Mouse (Mus musculus) forebrain, embryonic 15.5 days (tissue): Measurements from ENCODE around the gene Ppp1r21. TPM values are rescaled to one million over a fixed set of nuclear protein-coding genes. Genes with fewer than 3 reads are reported as not detected.
A peak's percentile ranks its signal among the peaks of the same experiment; 100 is the strongest.

Source experiments
- ATAC-seq: fragments of 200-750 bp; cut with Nextera tagmentation; replicated peaks from 2 replicates; pipeline ENCODE4 v1.8.0; 2017; ENCODE audit warnings: mild to moderate bottlenecking, moderate TSS enrichment, moderate library complexity
- H3K27ac ChIP-seq: fragments of 300-500 bp; sonication (generic); replicated peaks from 2 replicates; pipeline ENCODE4 v1.5.1; 2015; ENCODE audit warnings: mild to moderate bottlenecking, inconsistent platforms
- H3K27me3 ChIP-seq: fragments of 300-500 bp; sonication (generic); 2 replicates; pipeline ENCODE4 v1.6.1; 2015; ENCODE audit warnings: inconsistent platforms
- H3K36me3 ChIP-seq: fragments of 300-500 bp; sonication (generic); 2 replicates; pipeline ENCODE4 v1.6.1; 2015; ENCODE audit warnings: mild to moderate bottlenecking, inconsistent platforms
- H3K4me1 ChIP-seq: fragments of 300-500 bp; sonication (generic); 2 replicates; pipeline ENCODE4 v1.6.1; 2015; ENCODE audit warnings: inconsistent platforms
- H3K4me2 ChIP-seq: fragments of 300-500 bp; sonication (generic); replicated peaks from 2 replicates; pipeline ENCODE4 v1.6.1; 2015; ENCODE audit warnings: mild to moderate bottlenecking, inconsistent platforms
- H3K4me3 ChIP-seq: fragments of 300-500 bp; sonication (generic); 2 replicates; pipeline ENCODE4 v1.5.1; 2015; ENCODE audit warnings: mild to moderate bottlenecking, inconsistent platforms
- H3K9ac ChIP-seq: fragments of 300-500 bp; sonication (generic); replicated peaks from 2 replicates; pipeline ENCODE4 v1.6.1; 2015; ENCODE audit warnings: mild to moderate bottlenecking, inconsistent platforms
- H3K9me3 ChIP-seq: fragments of 300-500 bp; sonication (generic); 2 replicates; pipeline ENCODE4 v1.6.1; 2016; ENCODE audit warnings: inconsistent platforms
- WGBS: fragments of 180-500 bp; shearing (Covaris S2); methylation state at CpG from one replicate; pipeline ENCODE4 v1.1.7; 2015; ENCODE audit warnings: mixed read lengths; 5-methylcytosine and 5-hydroxymethylcytosine counted together
- polyA plus RNA-seq: library from polyadenylated mRNA; unstranded; fragments of >200 nt; fragmentation: Nextera tagmentation; extraction: Ambion mirVana; gene quantifications from 2 replicates; pipeline ENCODE4 v1.2.1, GENCODE M21; 2015

Gene Ppp1r21
- polyA plus RNA-seq, 1 experiment from 2014 or later = 25.5 TPM

- H3K27me3 ChIP-seq = no peaks in the 10 kb centered on the region
- peaks cover 18% of the 10 kb centered on the region for H3K4me1 ChIP-seq
- H3K9me3 ChIP-seq = no peaks in the 10 kb centered on the region
- H3K4me3 ChIP-seq = no peak overlapping the region
- no peak overlapping the region for H3K4me2 ChIP-seq
- ATAC-seq = no peak
- H3K9ac ChIP-seq = no peak overlapping the region
- H3K27ac ChIP-seq = no peak overlapping the region
- H3K36me3 ChIP-seq = no peaks in the 10 kb centered on the region
- 78% methylated on average over 5 of the region's 5 CpGs for WGBS
Observed at GRCm38 (mm10) chr17:88498090-88498682, 31.7 kb upstream of the Ppp1r21 start.

GRCm38 (mm10) chr17:88504056-88504455, 25.9 kb upstream of the Ppp1r21 start:
- 93% methylated on average over 13 of the region's 13 CpGs for WGBS
- H3K27me3 ChIP-seq = no peaks in the 10 kb centered on the region
- H3K9me3 ChIP-seq = no peaks in the 10 kb centered on the region
- peaks cover 12% of the 10 kb centered on the region for H3K4me1 ChIP-seq
- no peak overlapping the region for H3K4me3 ChIP-seq
- H3K36me3 ChIP-seq = no peaks in the 10 kb centered on the region
- H3K9ac ChIP-seq = no peak overlapping the region
- H3K4me2 ChIP-seq = no peak overlapping the region
- ATAC-seq = no peak
- H3K27ac ChIP-seq = no peak overlapping the region

GRCm38 (mm10) chr17:88505275-88505723, 24.6 kb upstream of the Ppp1r21 start:
- WGBS = 17% methylated on average over 10 of the region's 10 CpGs
- no peak overlapping the region for H3K4me2 ChIP-seq
- H3K4me1 ChIP-seq = peaks cover 13% of the 10 kb centered on the region
- H3K27me3 ChIP-seq = no peaks in the 10 kb centered on the region
- no peaks in the 10 kb centered on the region for H3K36me3 ChIP-seq
- no peaks in the 10 kb centered on the region for H3K9me3 ChIP-seq
- no peak overlapping the region for H3K9ac ChIP-seq
- ATAC-seq = peak; percentile 75
- H3K4me3 ChIP-seq = no peak overlapping the region
- 0 out of 2 replicates have a peak overlapping the region, but pooled peaks have one; percentile 44 for H3K27ac ChIP-seq

GRCm38 (mm10) chr17:88505941-88506340, 24.0 kb upstream of the Ppp1r21 start:
- no peaks in the 10 kb centered on the region for H3K9me3 ChIP-seq
- no peak overlapping the region for H3K27ac ChIP-seq
- no peaks in the 10 kb centered on the region for H3K36me3 ChIP-seq
- no peaks in the 10 kb centered on the region for H3K27me3 ChIP-seq
- peaks cover 15% of the 10 kb centered on the region for H3K4me1 ChIP-seq
- no peak overlapping the region for H3K4me2 ChIP-seq
- no peak overlapping the region for H3K9ac ChIP-seq
- 88% methylated on average over 15 of the region's 15 CpGs for WGBS
- ATAC-seq = no peak
- no peak overlapping the region for H3K4me3 ChIP-seq

- no peaks in the 10 kb centered on the region for H3K27me3 ChIP-seq
- WGBS = 69% methylated on average over 10 of the region's 10 CpGs
- no peak for ATAC-seq
- H3K27ac ChIP-seq = no peak overlapping the region
- no peaks in the 10 kb centered on the region for H3K9me3 ChIP-seq
- peaks cover 16% of the 10 kb centered on the region for H3K4me1 ChIP-seq
- no peak overlapping the region for H3K4me3 ChIP-seq
- H3K9ac ChIP-seq = no peak overlapping the region
- H3K4me2 ChIP-seq = no peak overlapping the region
- no peaks in the 10 kb centered on the region for H3K36me3 ChIP-seq
Observed at GRCm38 (mm10) chr17:88507376-88507775, 22.5 kb upstream of the Ppp1r21 start.

GRCm38 (mm10) chr17:88508846-88509508, 20.9 kb upstream of the Ppp1r21 start:
- Histone ChIP-seq H3K9me3 (no peaks in the 10 kb centered on the region), H3K4me3 (no peak overlapping the region), H3K9ac (no peak overlapping the region), H3K27ac (no peak overlapping the region), H3K4me1 (peaks cover 16% of the 10 kb centered on the region), H3K4me2 (no peak overlapping the region), H3K27me3 (no peaks in the 10 kb centered on the region), H3K36me3 (no peaks in the 10 kb centered on the region)
- 0 out of 2 replicates have a peak, but pooled peaks have one; percentile 18 for ATAC-seq
- 38% methylated on average over 12 of the region's 12 CpGs for WGBS

- peaks cover 14% of the 10 kb centered on the region for H3K4me1 ChIP-seq
- no peak overlapping the region for H3K4me2 ChIP-seq
- no peak overlapping the region for H3K9ac ChIP-seq
- H3K4me3 ChIP-seq = no peak overlapping the region
- WGBS = 63% methylated on average over 3 of the region's 3 CpGs
- ATAC-seq = no peak
- H3K9me3 ChIP-seq = no peaks in the 10 kb centered on the region
- no peaks in the 10 kb centered on the region for H3K36me3 ChIP-seq
- no peak overlapping the region for H3K27ac ChIP-seq
- no peaks in the 10 kb centered on the region for H3K27me3 ChIP-seq
Observed at GRCm38 (mm10) chr17:88509999-88510398, 19.9 kb upstream of the Ppp1r21 start.

GRCm38 (mm10) chr17:88511095-88511551, 18.8 kb upstream of the Ppp1r21 start:
- Histone ChIP-seq H3K4me2 (no peak overlapping the region), H3K4me1 (peaks cover 7% of the 10 kb centered on the region; the same call in 1 of the 2 replicates), H3K27ac (no peak overlapping the region), H3K9me3 (no peaks in the 10 kb centered on the region), H3K36me3 (no peaks in the 10 kb centered on the region), H3K4me3 (no peak overlapping the region), H3K27me3 (no peaks in the 10 kb centered on the region), H3K9ac (no peak overlapping the region)
- peak; percentile 73 for ATAC-seq
- WGBS = 3% methylated on average over 10 of the region's 10 CpGs

- H3K4me3 ChIP-seq = no peak overlapping the region
- H3K4me2 ChIP-seq = no peak overlapping the region
- 78% methylated on average over 7 of the region's 7 CpGs for WGBS
- no peak for ATAC-seq
- H3K4me1 ChIP-seq = no peaks in the 10 kb centered on the region
- no peak overlapping the region for H3K9ac ChIP-seq
- no peaks in the 10 kb centered on the region for H3K36me3 ChIP-seq
- H3K27ac ChIP-seq = no peak overlapping the region
- H3K9me3 ChIP-seq = no peaks in the 10 kb centered on the region
- no peaks in the 10 kb centered on the region for H3K27me3 ChIP-seq
Observed at GRCm38 (mm10) chr17:88516477-88516876, 13.4 kb upstream of the Ppp1r21 start.

GRCm38 (mm10) chr17:88527781-88528180, 2.1 kb upstream of the Ppp1r21 start:
- Histone ChIP-seq H3K27ac (no peak overlapping the region), H3K4me3 (no peak overlapping the region), H3K36me3 (no peaks in the 10 kb centered on the region), H3K9ac (no peak overlapping the region), H3K4me1 (peaks cover 14% of the 10 kb centered on the region), H3K9me3 (no peaks in the 10 kb centered on the region), H3K27me3 (no peaks in the 10 kb centered on the region), H3K4me2 (no peak overlapping the region)
- 17% methylated on average over 2 of the region's 2 CpGs for WGBS
- ATAC-seq = no peak

- no peaks in the 10 kb centered on the region for H3K36me3 ChIP-seq
- H3K4me2 ChIP-seq = peak overlapping the region; percentile 80
- WGBS = under 1% methylated on average over 14 of the region's 14 CpGs
- peak overlapping the region; percentile 93 for H3K27ac ChIP-seq
- peak overlapping the region; percentile 78 for H3K4me3 ChIP-seq
- H3K4me1 ChIP-seq = peaks cover 14% of the 10 kb centered on the region
- H3K9me3 ChIP-seq = no peaks in the 10 kb centered on the region
- ATAC-seq = peak; percentile 83; the same call in 1 of the 2 replicates
- H3K9ac ChIP-seq = peak overlapping the region; percentile 77
- H3K27me3 ChIP-seq = no peaks in the 10 kb centered on the region
Observed at GRCm38 (mm10) chr17:88530236-88530619, 310 bp downstream of the Ppp1r21 start.

- Histone ChIP-seq H3K27ac (peak overlapping the region; percentile 93), H3K9me3 (no peaks in the 10 kb centered on the region), H3K27me3 (no peaks in the 10 kb centered on the region), H3K4me2 (peak overlapping the region; percentile 80), H3K4me3 (peak overlapping the region; percentile 78), H3K4me1 (peaks cover 14% of the 10 kb centered on the region), H3K9ac (peak overlapping the region; percentile 77), H3K36me3 (no peaks in the 10 kb centered on the region)
- ATAC-seq = no peak
- WGBS = 3% methylated on average over 11 of the region's 11 CpGs
Observed at GRCm38 (mm10) chr17:88530667-88531066, 749 bp downstream of the Ppp1r21 start.
